ENCODE assay signal across 8 mouse cellular contexts in the genomic region with DNA sequence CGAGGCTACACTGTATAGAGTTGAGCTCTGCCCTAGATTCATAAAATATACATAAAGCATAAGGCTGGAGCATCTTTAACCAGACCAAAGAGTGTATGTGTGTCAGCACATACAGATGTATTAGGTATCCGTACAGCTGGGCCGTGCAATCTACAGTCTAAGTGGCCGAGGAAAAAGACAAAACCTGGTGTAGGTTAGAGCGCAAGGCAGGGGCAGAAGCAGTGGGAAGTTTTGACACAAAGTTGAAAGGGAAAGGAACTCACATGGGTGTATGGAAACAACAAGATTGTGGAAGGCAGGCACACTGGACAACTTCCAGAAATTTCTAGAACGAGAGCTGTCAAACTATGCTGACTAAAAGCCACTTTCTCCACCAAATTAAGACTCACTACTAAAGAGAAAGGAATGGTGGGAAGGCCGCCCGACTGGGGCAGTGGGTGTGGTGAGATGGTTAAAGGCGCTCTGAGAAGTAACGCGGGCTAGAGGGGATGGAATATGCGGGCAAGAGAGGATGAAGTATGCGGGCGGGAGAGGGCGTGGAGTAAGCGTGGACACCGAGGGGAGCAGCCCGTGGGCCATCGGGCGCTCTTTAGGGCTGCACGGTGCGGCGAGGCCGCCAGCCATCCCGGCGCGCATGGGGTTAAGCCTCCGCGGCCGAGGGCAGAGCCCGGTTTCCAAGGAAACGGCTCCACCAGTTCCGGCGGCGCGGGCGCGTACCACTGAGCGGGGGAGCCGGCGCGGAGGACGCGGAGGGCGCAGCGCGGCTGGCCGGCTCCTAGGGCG. TPM values are rescaled to one million over a fixed set of nuclear protein-coding genes. Genes with fewer than 3 reads are reported as not detected.
DNase-seq lines count a peak whose midpoint lies in the region; ATAC-seq and TF ChIP-seq lines count a peak whose summit lies in the region.

No protein-coding gene starts in this region.

- peaks cover 19% of the 10 kb centered on the region for H3K4me1 ChIP-seq in embryonic facial prominence, embryonic 14.5 days (ENCODE audit: control insufficient read depth, insufficient read depth, low read length)
- H3K4me1 ChIP-seq in limb, embryonic 14.5 days (ENCODE audit: control insufficient read depth, insufficient read depth, low read length): peaks cover 31% of the 10 kb centered on the region
- H3K4me1 ChIP-seq in midbrain, embryonic 16.5 days (ENCODE audit: control insufficient read depth, insufficient read depth, low read length): peaks cover 33% of the 10 kb centered on the region
- H3K4me1 ChIP-seq in spleen, adult 2 months (ENCODE audit: control insufficient read depth, insufficient read depth, insufficient read length): peaks cover 7% of the 10 kb centered on the region; the same call in 1 of the 2 replicates

- 2% methylated on average over 21 of the region's 49 CpGs for WGBS in embryonic facial prominence, embryonic 14.5 days
- 1% methylated on average over 28 of the region's 49 CpGs for WGBS in limb, embryonic 14.5 days
- WGBS in midbrain, embryonic 16.5 days: 2% methylated on average over 49 of the region's 49 CpGs
- under 1% methylated on average over 37 of the region's 49 CpGs for WGBS in spleen, adult 2 months

- peak overlapping the region; percentile 100 for H3K4me2 ChIP-seq in embryonic facial prominence, embryonic 14.5 days (ENCODE audit: low read depth, low read length)
- H3K4me2 ChIP-seq in limb, embryonic 14.5 days (replicated peaks; ENCODE audit: low read depth, low read length, severe bottlenecking): peak overlapping the region; percentile 56
- H3K4me2 ChIP-seq in midbrain, embryonic 16.5 days (ENCODE audit: low read length): peak overlapping the region; percentile 72

- H3K36me3 ChIP-seq in embryonic facial prominence, embryonic 14.5 days (ENCODE audit: control insufficient read depth, insufficient read depth, low read length): peaks cover 12% of the 10 kb centered on the region
- peaks cover 16% of the 10 kb centered on the region for H3K36me3 ChIP-seq in limb, embryonic 14.5 days (ENCODE audit: control insufficient read depth, insufficient read depth, low read length)
- no peaks in the 10 kb centered on the region for H3K36me3 ChIP-seq in midbrain, embryonic 16.5 days (ENCODE audit: control insufficient read depth, insufficient read depth, low read length)
- H3K36me3 ChIP-seq in spleen, adult 2 months (ENCODE audit: control insufficient read depth, insufficient read depth, low read length): peaks cover 2% of the 10 kb centered on the region

- peak overlapping the region; percentile 99 for H3K27ac ChIP-seq in embryonic facial prominence, embryonic 14.5 days (replicated peaks; ENCODE audit: low read depth, low read length)
- H3K27ac ChIP-seq in limb, embryonic 14.5 days (replicated peaks; ENCODE audit: low read depth, low read length): peak overlapping the region; percentile 98
- H3K27ac ChIP-seq in midbrain, embryonic 16.5 days (ENCODE audit: low read length): peak overlapping the region; percentile 100
- H3K27ac ChIP-seq in spleen, adult 2 months (ENCODE audit: insufficient read depth, low read length): peak overlapping the region; percentile 100

- peak overlapping the region; percentile 94 for H3K9ac ChIP-seq in embryonic facial prominence, embryonic 14.5 days (ENCODE audit: low read depth, low read length)
- H3K9ac ChIP-seq in limb, embryonic 14.5 days (ENCODE audit: low read depth, low read length, severe bottlenecking): peak overlapping the region; percentile 91
- peak overlapping the region; percentile 94 for H3K9ac ChIP-seq in midbrain, embryonic 16.5 days (ENCODE audit: low read depth, low read length)

- peak; percentile 84 for DNase-seq in 3T3-L1 (ENCODE audit: low read depth, low spot score)
- peak; percentile 67 to 75 for DNase-seq in adrenal gland, postnatal 4 days (ENCODE audit: low spot score in 2 of 2)
- DNase-seq in embryonic facial prominence, embryonic 14.5 days (ENCODE audit: low spot score): peak; percentile 95
- peak; percentile 75 for DNase-seq in heart, adult 8-10 months (ENCODE audit: low spot score)
- DNase-seq in kidney, adult 8-10 months: peak; percentile 76 to 82
- DNase-seq in limb, embryonic 14.5 days (ENCODE audit: low spot score): peak; percentile 94
- DNase-seq in spleen, adult 2 months (ENCODE audit: low read depth in 1 of 2, low spot score in 2 of 2): peak; percentile 61 to 78

- no peak for TF ChIP-seq POLR2A in limb, embryonic 14.5 days (IDR thresholded peaks at IDR 0.05; ENCODE audit: borderline replicate concordance, extremely low read depth, insufficient read depth, insufficient read length)
- TF ChIP-seq POLR2A in spleen, adult 2 months (IDR thresholded peaks at IDR 0.05; ENCODE audit: low read depth, low read length): no peak

- peak overlapping the region; percentile 81 for H3K4me3 ChIP-seq in embryonic facial prominence, embryonic 14.5 days (ENCODE audit: low read depth, low read length)
- H3K4me3 ChIP-seq in limb, embryonic 14.5 days (replicated peaks; ENCODE audit: low read length): peak overlapping the region; percentile 85
- peak overlapping the region; percentile 86 for H3K4me3 ChIP-seq in midbrain, embryonic 16.5 days (ENCODE audit: low read depth, low read length)
- peak overlapping the region; percentile 100 for H3K4me3 ChIP-seq in spleen, adult 2 months (ENCODE audit: extremely low read depth, insufficient read depth, insufficient read length)

- TF ChIP-seq CTCF in spleen, adult 2 months (IDR thresholded peaks at IDR 0.05; ENCODE audit: extremely low read depth, insufficient read depth, insufficient read length, insufficient replicate concordance): no peak

- H3K27me3 ChIP-seq in embryonic facial prominence, embryonic 14.5 days (replicated peaks; ENCODE audit: control insufficient read depth, insufficient read depth, low read length): no peaks in the 10 kb centered on the region
- H3K27me3 ChIP-seq in limb, embryonic 14.5 days (ENCODE audit: control insufficient read depth, insufficient read depth, low read length): no peaks in the 10 kb centered on the region
- H3K27me3 ChIP-seq in midbrain, embryonic 16.5 days (ENCODE audit: control insufficient read depth, insufficient read depth, low read depth, low read length): no peaks in the 10 kb centered on the region
- H3K27me3 ChIP-seq in spleen, adult 2 months (ENCODE audit: control insufficient read depth, insufficient read depth, low read length): no peaks in the 10 kb centered on the region

- peak; percentile 95 for ATAC-seq in embryonic facial prominence, embryonic 14.5 days (ENCODE audit: low read depth)
- peak; percentile 94 for ATAC-seq in limb, embryonic 14.5 days (ENCODE audit: low FRiP score, low read depth)
- ATAC-seq in midbrain, embryonic 16.5 days: peak; percentile 92

- H3K9me3 ChIP-seq in embryonic facial prominence, embryonic 14.5 days (ENCODE audit: control insufficient read depth, low read length): no peaks in the 10 kb centered on the region
- H3K9me3 ChIP-seq in limb, embryonic 14.5 days (ENCODE audit: control insufficient read depth, low read length): no peaks in the 10 kb centered on the region
- no peaks in the 10 kb centered on the region for H3K9me3 ChIP-seq in midbrain, embryonic 16.5 days (replicated peaks; ENCODE audit: control insufficient read depth, low read length, poor library complexity, severe bottlenecking)

RNA-seq across cellular contexts. Expression of a gene that starts 0.7 kb away (rescaled TPM):
- total RNA-seq in adrenal gland, postnatal 4 days (2021): 10 to 100 TPM; 40.1 to 41.9 TPM
- polyA plus RNA-seq in embryonic facial prominence, embryonic 14.5 days (2014; fragmentation: Nextera tagmentation; extraction: Ambion mirVana): 6.2 and 7.5 TPM in 2 replicates
- total RNA-seq in heart, adult 8-10 months (2022): 10 to 100 TPM; 14.7 to 18.1 (median 16.2) TPM
- 39.1 and 56.2 TPM in 2 replicates for polyA plus RNA-seq in limb, embryonic 14.5 days (2012; rRNA removed)
- polyA plus RNA-seq in limb, embryonic 14.5 days (2014; fragmentation: Nextera tagmentation; extraction: Ambion mirVana): 5.2 and 6.4 TPM in 2 replicates
- 2.0 and 2.5 TPM in 2 replicates for polyA plus RNA-seq in midbrain, embryonic 16.5 days (2015; fragmentation: Nextera tagmentation; extraction: Ambion mirVana)
- 83.8 and 131 TPM in 2 replicates for polyA plus RNA-seq in spleen, adult 2 months (2012; rRNA removed)

Comparison
In these comparisons a context has a peak if more than half of its experiments do, and no peak if none do; other contexts are left out.
1. Peak in every context shown above with its lines: DNase-seq, ATAC-seq, H3K4me3 ChIP-seq and H3K27ac ChIP-seq.